ENCODE assay signal across 9 mouse cellular contexts in genomic region chr12:79022882-79023281, GRCm38 (mm10). TPM values are rescaled to one million over a fixed set of nuclear protein-coding genes. Genes with fewer than 3 reads are reported as not detected.
A peak's percentile ranks its signal among the peaks of the same experiment; 100 is the strongest.
DNase-seq lines count a peak whose midpoint lies in the region; ATAC-seq lines count a peak whose summit lies in the region.
"Had no signal": no experiment of that assay in that cellular context is flagged by ENCODE, and none has a peak within 500 bp of the region (broad histone marks: within the 10 kb centered on the region; RNA-seq: fewer than 3 reads in every experiment).

No protein-coding gene starts in this region.

- no peak overlapping the region for H3K4me2 ChIP-seq in liver, embryonic 12.5 days
- no peak overlapping the region for H3K4me2 ChIP-seq in forebrain, embryonic 14.5 days (ENCODE audit: low read length)
- no peak overlapping the region for H3K4me2 ChIP-seq in intestine, embryonic 16.5 days (ENCODE audit: low read depth, low read length)

- H3K27ac ChIP-seq in liver, embryonic 12.5 days, result no peak overlapping the region
- no peak overlapping the region for H3K27ac ChIP-seq in forebrain, embryonic 14.5 days (ENCODE audit: low read depth, low read length)
- H3K27ac ChIP-seq in intestine, embryonic 16.5 days (ENCODE audit: low read length), result no peak overlapping the region

- H3K4me3 ChIP-seq in liver, embryonic 12.5 days, result no peak overlapping the region
- H3K4me3 ChIP-seq in forebrain, embryonic 14.5 days (ENCODE audit: low read depth, low read length), result no peak overlapping the region
- no peak overlapping the region for H3K4me3 ChIP-seq in intestine, embryonic 16.5 days (ENCODE audit: low read length)
- H3K4me3 ChIP-seq: megakaryocyte, embryonic 14.5 days had no signal

- no peak overlapping the region for H3K9ac ChIP-seq in liver, embryonic 12.5 days
- no peak overlapping the region for H3K9ac ChIP-seq in forebrain, embryonic 14.5 days (ENCODE audit: low read length)
- H3K9ac ChIP-seq in intestine, embryonic 16.5 days (ENCODE audit: low read depth, low read length), result no peak overlapping the region

- no peaks in the 10 kb centered on the region for H3K9me3 ChIP-seq in liver, embryonic 12.5 days (replicated peaks)
- H3K9me3 ChIP-seq in forebrain, embryonic 14.5 days (replicated peaks; ENCODE audit: control insufficient read depth, low read length), result no peaks in the 10 kb centered on the region
- H3K9me3 ChIP-seq in intestine, embryonic 16.5 days (ENCODE audit: control insufficient read depth, low read length), result no peaks in the 10 kb centered on the region
- H3K9me3 ChIP-seq: megakaryocyte, embryonic 14.5 days had no signal

- DNase-seq in liver, result peak; percentile 46
- peak; percentile 67 to 74 for DNase-seq in adrenal gland, postnatal 36 days
- DNase-seq in forebrain, embryonic 14.5 days (ENCODE audit: low spot score), result peak; percentile 66
- peak; percentile 50 to 70 for DNase-seq in left cerebral cortex, postnatal 14 days (ENCODE audit: low spot score in 2 of 2)
- peak; percentile 47 for DNase-seq in ovary, postnatal 14 days (ENCODE audit: low spot score)
- peak; percentile 45 to 74 for DNase-seq in urinary bladder, postnatal 36 days (ENCODE audit: low spot score in 2 of 2)

- peaks cover 4% of the 10 kb centered on the region; the same call in 1 of the 2 replicates for H3K4me1 ChIP-seq in liver, embryonic 12.5 days
- no peaks in the 10 kb centered on the region for H3K4me1 ChIP-seq in forebrain, embryonic 14.5 days (ENCODE audit: control insufficient read depth, insufficient read depth, low read length)
- H3K4me1 ChIP-seq in intestine, embryonic 16.5 days (ENCODE audit: control insufficient read depth, insufficient read depth, low read length), result no peaks in the 10 kb centered on the region

- no peak for ATAC-seq in liver, embryonic 12.5 days
- 0 out of 2 replicates have a peak, but pooled peaks have one; percentile 37 for ATAC-seq in forebrain, embryonic 14.5 days
- ATAC-seq in intestine, embryonic 16.5 days, result peak; percentile 71

- intact Hi-C loops in left cerebral cortex, postnatal 14 days (cut with DNase I), result loop anchor here (2.0 to 5.0 kb wide), 2 partner anchors 74 to 106 kb away; no protein-coding TSS in a partner anchor

- H3K27me3 ChIP-seq in liver, embryonic 12.5 days (replicated peaks), result peaks cover 25% of the 10 kb centered on the region
- H3K27me3 ChIP-seq in forebrain, embryonic 14.5 days (replicated peaks; ENCODE audit: control insufficient read depth, insufficient read depth, low read length), result no peaks in the 10 kb centered on the region
- no peaks in the 10 kb centered on the region for H3K27me3 ChIP-seq in intestine, embryonic 16.5 days (replicated peaks; ENCODE audit: control insufficient read depth, insufficient read depth, low read length)

- 12% methylated on average over 3 of the region's 3 CpGs for WGBS in liver, embryonic 12.5 days (ENCODE audit: insufficient replicate concordance)
- WGBS in forebrain, embryonic 14.5 days, result 12% methylated on average over 3 of the region's 3 CpGs
- 11% methylated on average over 3 of the region's 3 CpGs for WGBS in intestine, embryonic 16.5 days

- H3K36me3 ChIP-seq in liver, embryonic 12.5 days, result no peaks in the 10 kb centered on the region
- H3K36me3 ChIP-seq in forebrain, embryonic 14.5 days (ENCODE audit: control insufficient read depth, insufficient read depth, low read length), result no peaks in the 10 kb centered on the region
- H3K36me3 ChIP-seq in intestine, embryonic 16.5 days (ENCODE audit: control insufficient read depth, insufficient read depth, low read length), result no peaks in the 10 kb centered on the region

RNA-seq across cellular contexts. Expression of gene Plekhh1, which starts 6.1 kb away (rescaled TPM):
- 0.42 and 0.48 TPM in 2 replicates for polyA plus RNA-seq in liver, embryonic 12.5 days (2016; fragmentation: Nextera tagmentation; extraction: Ambion mirVana)
- total RNA-seq in adrenal gland, postnatal 36 days (2021), result 1 to 10 TPM; 1.5 to 2.2 TPM
- 0.95 and 1.3 TPM in 2 replicates for polyA plus RNA-seq in forebrain, embryonic 14.5 days (2014; fragmentation: Nextera tagmentation; extraction: Ambion mirVana)
- polyA plus RNA-seq in intestine, embryonic 16.5 days (2015; fragmentation: Nextera tagmentation; extraction: Ambion mirVana), result 7.5 and 9.0 TPM in 2 replicates
- 1 to 10 TPM; 4.7 to 7.0 TPM for total RNA-seq in left cerebral cortex, postnatal 14 days (2021)

RNA-seq across cellular contexts. Expression of gene Tmem229b, which starts 15.5 kb away (rescaled TPM):
- 3.7 and 3.8 TPM in 2 replicates for polyA plus RNA-seq in liver, embryonic 12.5 days (2016; fragmentation: Nextera tagmentation; extraction: Ambion mirVana)
- 10 to 100 TPM in 1 of 2 experiments, 1 to 10 TPM in 1; 7.2 to 10.1 TPM for total RNA-seq in adrenal gland, postnatal 36 days (2021)
- 37.7 and 45.5 TPM in 2 replicates for polyA plus RNA-seq in forebrain, embryonic 14.5 days (2014; fragmentation: Nextera tagmentation; extraction: Ambion mirVana)
- 5.1 and 5.3 TPM in 2 replicates for polyA plus RNA-seq in intestine, embryonic 16.5 days (2015; fragmentation: Nextera tagmentation; extraction: Ambion mirVana)
- total RNA-seq in left cerebral cortex, postnatal 14 days (2021), result 10 to 100 TPM; 79.2 to 82.3 TPM
